Mouse (Mus musculus) ES-E14 (cell line): ENCODE results near the gene Bcl10.

Experiments
- CHD2 ChIP-seq: IDR thresholded peaks from 2 replicates; pipeline ENCODE4 v1.6.1; 2014; ENCODE audit warnings: mild to moderate bottlenecking, low read depth, low read length, inconsistent platforms
- ZNF384 ChIP-seq: IDR thresholded peaks from 2 replicates; pipeline ENCODE4 v1.6.1; 2012; ENCODE audit warnings: low read depth, low read length, inconsistent platforms

GRCm38 (mm10) chr3:145880335-145880734 lies 42.3 kb upstream of the Bcl10 start:
- TF ChIP-seq ZNF384: no peak
- TF ChIP-seq CHD2: no peak
